Mouse (Mus musculus) embryonic facial prominence, embryonic 13.5 days (tissue): Measurements from ENCODE around the gene Clec16a. TPM values are rescaled to one million over a fixed set of nuclear protein-coding genes. Genes with fewer than 3 reads are reported as not detected.

Experiments used
- ATAC-seq: fragments of 200-750 bp; cut with Nextera tagmentation; 2 replicates; pipeline ENCODE4 v1.8.0; 2017; ENCODE audit warnings: low read depth; ENCODE audit not compliant: insufficient number of reproducible peaks, insufficient read depth, low FRiP score, low TSS enrichment
- H3K27ac ChIP-seq: fragments of 300-500 bp; sonication (generic); 2 replicates; pipeline ENCODE4 v1.5.1; 2015; ENCODE audit warnings: moderate library complexity, mild to moderate bottlenecking, inconsistent platforms
- H3K27me3 ChIP-seq: fragments of 300-500 bp; sonication (generic); 2 replicates; pipeline ENCODE4 v1.6.1; 2015; ENCODE audit warnings: mild to moderate bottlenecking, inconsistent platforms
- H3K36me3 ChIP-seq: fragments of 300-500 bp; sonication (generic); 2 replicates; pipeline ENCODE4 v1.6.1; 2015; ENCODE audit warnings: mild to moderate bottlenecking, inconsistent platforms
- H3K4me1 ChIP-seq: fragments of 300-500 bp; sonication (generic); 2 replicates; pipeline ENCODE4 v1.6.1; 2015; ENCODE audit warnings: inconsistent platforms
- H3K4me2 ChIP-seq: fragments of 300-500 bp; sonication (generic); 2 replicates; pipeline ENCODE4 v1.6.1; 2015; ENCODE audit warnings: moderate library complexity, mild to moderate bottlenecking, inconsistent platforms
- H3K4me3 ChIP-seq: fragments of 300-500 bp; sonication (generic); 2 replicates; pipeline ENCODE4 v1.5.1; 2015; ENCODE audit warnings: mild to moderate bottlenecking, inconsistent platforms
- H3K9ac ChIP-seq: fragments of 300-500 bp; sonication (generic); 2 replicates; pipeline ENCODE4 v1.6.1; 2015; ENCODE audit warnings: mild to moderate bottlenecking, inconsistent platforms
- H3K9me3 ChIP-seq: fragments of 300-500 bp; sonication (generic); 2 replicates; pipeline ENCODE4 v1.6.1; 2016; ENCODE audit warnings: inconsistent platforms
- WGBS: fragments of 180-500 bp; shearing (Covaris S2); methylation state at CpG from one replicate; pipeline ENCODE4 v1.1.7; 2015; ENCODE audit warnings: mixed read lengths; 5-methylcytosine and 5-hydroxymethylcytosine counted together
- polyA plus RNA-seq: library from polyadenylated mRNA; unstranded; fragments of >200 nt; fragmentation: Nextera tagmentation; extraction: Ambion mirVana; gene quantifications from 2 replicates; pipeline ENCODE4 v1.2.1, GENCODE M21; 2015

Clec16a gene
- polyA plus RNA-seq, 1 experiment from 2014 or later: 42.0 TPM

GRCm38 (mm10) chr16:10786288-10786687 lies 241.1 kb downstream of the Clec16a start:
- Histone ChIP-seq H3K9me3 (no peaks in the 10 kb centered on the region), H3K36me3 (0 out of 2 replicates have a peak, but pooled peaks cover 7% of the 10 kb centered on the region), H3K4me3 (peak overlapping the region; percentile 74), H3K27me3 (no peaks in the 10 kb centered on the region), H3K4me1 (peaks cover 46% of the 10 kb centered on the region), H3K9ac (peak overlapping the region; percentile 90), H3K4me2 (peak overlapping the region; percentile 95), H3K27ac (peak overlapping the region; percentile 99)
- WGBS: under 1% methylated on average over 9 of the region's 9 CpGs
- ATAC-seq: 0 out of 2 replicates have a peak, but pooled peaks have one; percentile 12

GRCm38 (mm10) chr16:10786782-10787547 lies 241.8 kb downstream of the Clec16a start:
- Histone ChIP-seq H3K36me3 (0 out of 2 replicates have a peak, but pooled peaks cover 7% of the 10 kb centered on the region), H3K9ac (no peak overlapping the region), H3K9me3 (no peaks in the 10 kb centered on the region), H3K4me2 (peak overlapping the region; percentile 95), H3K27ac (peak overlapping the region; percentile 99), H3K27me3 (no peaks in the 10 kb centered on the region), H3K4me3 (no peak overlapping the region), H3K4me1 (peaks cover 40% of the 10 kb centered on the region)
- WGBS: 63% methylated on average over 4 of the region's 4 CpGs
- ATAC-seq: no peak

- Histone ChIP-seq H3K9me3 (no peaks in the 10 kb centered on the region), H3K27me3 (no peaks in the 10 kb centered on the region), H3K4me2 (no peak overlapping the region), H3K4me1 (peaks cover 33% of the 10 kb centered on the region), H3K4me3 (no peak overlapping the region), H3K9ac (no peak overlapping the region), H3K36me3 (0 out of 2 replicates have a peak, but pooled peaks cover 3% of the 10 kb centered on the region), H3K27ac (no peak overlapping the region)
- 83% methylated on average over 7 of the region's 7 CpGs for WGBS
- ATAC-seq: no peak
Observed at GRCm38 (mm10) chr16:10787548-10788058, 242.5 kb downstream of the Clec16a start.

GRCm38 (mm10) chr16:10788271-10788670 lies 243.1 kb downstream of the Clec16a start, which contains the start of gene Tnp2:
Gene Tnp2, minus strand, starts transcription at chr16:10788660.
- Histone ChIP-seq H3K9me3 (no peaks in the 10 kb centered on the region), H3K4me3 (no peak within 1 kb of the TSS), H3K27ac (no peak within 1 kb of the TSS), H3K27me3 (no peaks in the 10 kb centered on the region), H3K4me2 (no peak within 1 kb of the TSS), H3K36me3 (no peaks in the 10 kb centered on the region), H3K4me1 (peaks cover 27% of the 10 kb centered on the region), H3K9ac (peak within 1 kb of the TSS; percentile 51)
- no peak for ATAC-seq
- 52% methylated on average over 16 of the region's 16 CpGs for WGBS

- 0 out of 2 replicates have a peak overlapping the region, but pooled peaks have one; percentile 51 for H3K9ac ChIP-seq
- no peaks in the 10 kb centered on the region for H3K27me3 ChIP-seq
- 64% methylated on average over 4 of the region's 4 CpGs for WGBS
- H3K27ac ChIP-seq: no peak overlapping the region
- no peaks in the 10 kb centered on the region for H3K36me3 ChIP-seq
- peaks cover 21% of the 10 kb centered on the region for H3K4me1 ChIP-seq
- no peak overlapping the region for H3K4me3 ChIP-seq
- no peaks in the 10 kb centered on the region for H3K9me3 ChIP-seq
- no peak overlapping the region for H3K4me2 ChIP-seq
- ATAC-seq: no peak
Observed at GRCm38 (mm10) chr16:10788866-10789265, 243.7 kb downstream of the Clec16a start.

GRCm38 (mm10) chr16:10790702-10791101 lies 245.6 kb downstream of the Clec16a start, which contains the start of gene Prm3:
Gene Prm3, minus strand, starts transcription at chr16:10790914.
- H3K4me3 ChIP-seq: no peak within 1 kb of the TSS
- H3K9ac ChIP-seq: no peak within 1 kb of the TSS
- H3K27ac ChIP-seq: no peak within 1 kb of the TSS
- H3K9me3 ChIP-seq: no peaks in the 10 kb centered on the region
- H3K27me3 ChIP-seq: peaks cover 10% of the 10 kb centered on the region
- no peak within 1 kb of the TSS for H3K4me2 ChIP-seq
- peaks cover 13% of the 10 kb centered on the region for H3K4me1 ChIP-seq
- 78% methylated on average over 9 of the region's 9 CpGs for WGBS
- ATAC-seq: no peak
- H3K36me3 ChIP-seq: no peaks in the 10 kb centered on the region

Other genes with a start within 250 kb of the Clec16a start
- 30.7 and 32.6 TPM in 2 replicates for gene Emp2, start 231.4 kb upstream of the Clec16a start, polyA plus RNA-seq
- gene Tekt5, start 149.8 kb upstream of the Clec16a start, polyA plus RNA-seq: 0.80 and 1.00 TPM in 2 replicates
- gene Nubp1, start 133.4 kb upstream of the Clec16a start, polyA plus RNA-seq: 63.6 and 66.4 TPM in 2 replicates
- gene Tvp23a, start 98.0 kb upstream of the Clec16a start, polyA plus RNA-seq: 22.9 and 24.4 TPM in 2 replicates
- 0.30 TPM in 2 replicates for gene Ciita, start 65.3 kb upstream of the Clec16a start, polyA plus RNA-seq
- gene Dexi, start 2.3 kb upstream of the Clec16a start, polyA plus RNA-seq: 23.5 and 24.8 TPM in 2 replicates
- 15.0 and 15.4 TPM in 2 replicates for gene Socs1, start 240.2 kb downstream of the Clec16a start, polyA plus RNA-seq
- gene Tnp2, start 243.3 kb downstream of the Clec16a start, polyA plus RNA-seq: not detected in 2 replicates
- not detected in 2 replicates for gene Prm3, start 245.6 kb downstream of the Clec16a start, polyA plus RNA-seq